Mouse (Mus musculus): ENCODE measurements around the gene Nedd9.

DNA sequence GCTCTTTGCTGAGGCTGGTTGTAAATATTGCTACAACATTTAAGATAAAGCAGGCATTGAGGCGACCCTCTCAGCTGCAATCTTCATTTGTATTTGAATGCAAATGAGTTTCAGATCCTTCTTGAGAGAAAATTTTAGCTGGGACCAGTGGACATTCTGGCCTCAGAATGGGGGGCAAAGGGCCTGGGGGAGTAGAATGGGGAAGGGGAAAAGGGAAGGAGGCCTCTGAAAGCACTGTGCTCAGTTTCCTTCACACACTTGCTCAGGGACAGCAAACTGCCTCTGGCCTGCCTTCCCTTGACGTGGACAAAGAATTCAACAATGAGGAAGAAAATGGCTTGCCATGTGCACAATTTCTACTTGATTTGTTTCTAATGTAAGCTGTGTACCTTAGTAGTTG lies 18.4 kb upstream of the Nedd9 start:
- no peak for TF ChIP-seq CTCF (IDR thresholded peaks at IDR 0.05; ENCODE audit: insufficient read depth, low read length)
- no peak for TF ChIP-seq POLR2A (IDR thresholded peaks at IDR 0.05; ENCODE audit: borderline replicate concordance, extremely low read depth, low read depth, low read length)

Data from lung, adult 2 months (tissue).